Mouse (Mus musculus): ENCODE measurements around the gene Pik3cd. TPM values are rescaled to one million over a fixed set of nuclear protein-coding genes. Genes with fewer than 3 reads are reported as not detected.

Pik3cd gene
- total and polyA plus RNA-seq, 2 experiments from 2014 or later = 9.7 to 15.9 TPM

DNA sequence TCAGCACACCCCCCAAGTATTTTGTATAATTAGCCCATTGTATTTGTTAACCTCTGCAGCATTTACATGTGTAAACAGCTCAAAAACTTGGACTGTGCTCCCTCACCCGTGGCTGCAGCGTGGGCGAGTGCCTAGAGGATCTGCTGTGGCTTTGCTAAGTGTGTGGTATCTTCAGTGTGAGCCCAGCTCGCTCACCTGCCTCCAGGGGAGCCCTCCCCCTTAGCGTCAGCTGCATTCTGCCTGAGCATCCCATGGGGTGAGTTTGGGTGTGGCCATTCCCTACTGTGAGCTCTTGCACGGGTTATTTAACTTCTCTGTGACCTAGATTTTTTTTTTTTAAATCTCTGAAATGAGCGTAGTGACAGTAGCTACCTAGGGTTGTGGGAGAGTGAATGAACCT, 100.1 kb downstream of the Pik3cd start:
- H3K4me1 ChIP-seq (ENCODE audit: insufficient read depth, low read length) = no peaks in the 10 kb centered on the region; the same call in 1 of the 2 replicates
- H3K36me3 ChIP-seq (ENCODE audit: insufficient read depth, low read length) = no peaks in the 10 kb centered on the region
- WGBS = 38% methylated on average over 7 of the region's 7 CpGs
- H3K9ac ChIP-seq (replicated peaks; ENCODE audit: low read length, poor library complexity, severe bottlenecking) = no peak overlapping the region
- no peak for DNase-seq (ENCODE audit: low spot score)
- no peak for TF ChIP-seq CTCF (IDR thresholded peaks at IDR 0.05)
- H3K4me2 ChIP-seq (ENCODE audit: low read depth, low read length, poor library complexity, severe bottlenecking) = no peak overlapping the region
- no peaks in the 10 kb centered on the region for H3K9me3 ChIP-seq (ENCODE audit: low read length)
- no peak for ATAC-seq (ENCODE audit: low FRiP score)
- H3K27ac ChIP-seq (ENCODE audit: low read depth, low read length) = no peak overlapping the region
- no peaks in the 10 kb centered on the region for H3K27me3 ChIP-seq (ENCODE audit: insufficient read depth, low read length)
- H3K4me3 ChIP-seq (ENCODE audit: low read depth, low read length) = no peak overlapping the region

- ATAC-seq (ENCODE audit: low FRiP score) = no peak
- Histone ChIP-seq H3K27me3 (ENCODE audit: insufficient read depth, low read length) (no peaks in the 10 kb centered on the region), H3K9me3 (ENCODE audit: low read length) (no peaks in the 10 kb centered on the region), H3K36me3 (ENCODE audit: insufficient read depth, low read length) (no peaks in the 10 kb centered on the region), H3K4me1 (ENCODE audit: insufficient read depth, low read length) (no peaks in the 10 kb centered on the region; the same call in 1 of the 2 replicates), H3K27ac (ENCODE audit: low read depth, low read length) (no peak overlapping the region), H3K9ac (replicated peaks; ENCODE audit: low read length, poor library complexity, severe bottlenecking) (0 out of 2 replicates have a peak overlapping the region, but pooled peaks have one; percentile 13), H3K4me3 (ENCODE audit: low read depth, low read length) (no peak overlapping the region), H3K4me2 (ENCODE audit: low read depth, low read length, poor library complexity, severe bottlenecking) (no peak overlapping the region)
- WGBS = 49% methylated on average over 4 of the region's 4 CpGs
- no peak for TF ChIP-seq CTCF (IDR thresholded peaks at IDR 0.05)
- no peak for DNase-seq (ENCODE audit: low spot score)
Observed at GRCm38 (mm10) chr4:149601484-149601883, 100.9 kb downstream of the Pik3cd start.

GRCm38 (mm10) chr4:149600130-149600529, 102.2 kb downstream of the Pik3cd start:
- H3K9ac ChIP-seq (replicated peaks; ENCODE audit: low read length, poor library complexity, severe bottlenecking) = no peak overlapping the region
- H3K27me3 ChIP-seq (ENCODE audit: insufficient read depth, low read length) = no peaks in the 10 kb centered on the region
- H3K4me1 ChIP-seq (ENCODE audit: insufficient read depth, low read length) = no peaks in the 10 kb centered on the region; the same call in 1 of the 2 replicates
- DNase-seq (ENCODE audit: low spot score) (no peak), ATAC-seq (ENCODE audit: low FRiP score) (no peak)
- H3K36me3 ChIP-seq (ENCODE audit: insufficient read depth, low read length) = no peaks in the 10 kb centered on the region
- H3K27ac ChIP-seq (ENCODE audit: low read depth, low read length) = no peak overlapping the region
- TF ChIP-seq CTCF (IDR thresholded peaks at IDR 0.05) = no peak
- H3K4me2 ChIP-seq (ENCODE audit: low read depth, low read length, poor library complexity, severe bottlenecking) = no peak overlapping the region
- 94% methylated on average over 4 of the region's 4 CpGs for WGBS
- no peaks in the 10 kb centered on the region for H3K9me3 ChIP-seq (ENCODE audit: low read length)
- H3K4me3 ChIP-seq (ENCODE audit: low read depth, low read length) = no peak overlapping the region

- WGBS = 87% methylated on average over 6 of the region's 6 CpGs
- no peaks in the 10 kb centered on the region for H3K27me3 ChIP-seq (ENCODE audit: insufficient read depth, low read length)
- no peak overlapping the region for H3K27ac ChIP-seq (ENCODE audit: low read depth, low read length)
- H3K9me3 ChIP-seq (ENCODE audit: low read length) = no peaks in the 10 kb centered on the region
- no peaks in the 10 kb centered on the region for H3K36me3 ChIP-seq (ENCODE audit: insufficient read depth, low read length)
- H3K4me2 ChIP-seq (ENCODE audit: low read depth, low read length, poor library complexity, severe bottlenecking) = no peak overlapping the region
- DNase-seq (ENCODE audit: low spot score) (no peak), ATAC-seq (ENCODE audit: low FRiP score) (0 out of 2 replicates have a peak, but pooled peaks have one; percentile 16)
- TF ChIP-seq CTCF (IDR thresholded peaks at IDR 0.05) = no peak
- H3K9ac ChIP-seq (replicated peaks; ENCODE audit: low read length, poor library complexity, severe bottlenecking) = no peak overlapping the region
- no peaks in the 10 kb centered on the region; the same call in 1 of the 2 replicates for H3K4me1 ChIP-seq (ENCODE audit: insufficient read depth, low read length)
- H3K4me3 ChIP-seq (ENCODE audit: low read depth, low read length) = no peak overlapping the region
Observed at GRCm38 (mm10) chr4:149599549-149599948, 102.8 kb downstream of the Pik3cd start.

Small RNA genes within 50 kb of the gene (microRNA-seq; reads per million reads assigned to microRNA genes)
- not detected for gene Mir7023 (ENCODE audit: borderline number of aligned reads)

Other genes starting within 250 kb of the Pik3cd start
- not detected in 2 replicates for gene Rbp7, start 247.6 kb downstream of the Pik3cd start, total RNA-seq (2014; rRNA removed)
- gene Rbp7, start 247.6 kb downstream of the Pik3cd start, polyA plus RNA-seq (2015; fragmentation: Nextera tagmentation; extraction: Ambion mirVana) = 0.44 and 0.49 TPM in 2 replicates
- not detected in 2 replicates for gene Tmem274, start 225.2 kb downstream of the Pik3cd start, total RNA-seq (2014; rRNA removed)
- gene Tmem274, start 225.2 kb downstream of the Pik3cd start, polyA plus RNA-seq (2015; fragmentation: Nextera tagmentation; extraction: Ambion mirVana) = not detected in 2 replicates
- 2.9 and 6.3 TPM in 2 replicates for gene Nmnat1, start 217.4 kb downstream of the Pik3cd start, total RNA-seq (2014; rRNA removed)
- 4.1 and 4.3 TPM in 2 replicates for gene Nmnat1, start 217.4 kb downstream of the Pik3cd start, polyA plus RNA-seq (2015; fragmentation: Nextera tagmentation; extraction: Ambion mirVana)
- 44.3 and 54.7 TPM in 2 replicates for gene Lzic, start 217.3 kb downstream of the Pik3cd start, total RNA-seq (2014; rRNA removed)
- gene Lzic, start 217.3 kb downstream of the Pik3cd start, polyA plus RNA-seq (2015; fragmentation: Nextera tagmentation; extraction: Ambion mirVana) = 34.4 and 39.3 TPM in 2 replicates
- 105 and 109 TPM in 2 replicates for gene Ctnnbip1, start 184.3 kb downstream of the Pik3cd start, total RNA-seq (2014; rRNA removed)
- 116 and 117 TPM in 2 replicates for gene Ctnnbip1, start 184.3 kb downstream of the Pik3cd start, polyA plus RNA-seq (2015; fragmentation: Nextera tagmentation; extraction: Ambion mirVana)
- 552 and 565 TPM in 2 replicates for gene Clstn1, start 116.1 kb downstream of the Pik3cd start, total RNA-seq (2014; rRNA removed)
- gene Clstn1, start 116.1 kb downstream of the Pik3cd start, polyA plus RNA-seq (2015; fragmentation: Nextera tagmentation; extraction: Ambion mirVana) = 196 and 209 TPM in 2 replicates
- 55.2 and 67.8 TPM in 2 replicates for gene Tmem201, start 35.5 kb upstream of the Pik3cd start, total RNA-seq (2014; rRNA removed)
- 44.8 and 48.5 TPM in 2 replicates for gene Tmem201, start 35.5 kb upstream of the Pik3cd start, polyA plus RNA-seq (2015; fragmentation: Nextera tagmentation; extraction: Ambion mirVana)
- 16.6 and 19.8 TPM in 2 replicates for gene Slc25a33, start 71.7 kb upstream of the Pik3cd start, total RNA-seq (2014; rRNA removed)
- gene Slc25a33, start 71.7 kb upstream of the Pik3cd start, polyA plus RNA-seq (2015; fragmentation: Nextera tagmentation; extraction: Ambion mirVana) = 32.7 and 34.8 TPM in 2 replicates